Mouse (Mus musculus) right cerebral cortex, postnatal 36 days (tissue): ENCODE data around the gene 4930412O13Rik.

Experiments
- DNase-seq, 2 experiments: peaks; one replicate each; pipeline ENCODE4 v3.0.0; 2022; ENCODE audit warnings: low spot score in 2 of 2, mixed read lengths in 1 of 2

The 4930412O13Rik gene

DNA sequence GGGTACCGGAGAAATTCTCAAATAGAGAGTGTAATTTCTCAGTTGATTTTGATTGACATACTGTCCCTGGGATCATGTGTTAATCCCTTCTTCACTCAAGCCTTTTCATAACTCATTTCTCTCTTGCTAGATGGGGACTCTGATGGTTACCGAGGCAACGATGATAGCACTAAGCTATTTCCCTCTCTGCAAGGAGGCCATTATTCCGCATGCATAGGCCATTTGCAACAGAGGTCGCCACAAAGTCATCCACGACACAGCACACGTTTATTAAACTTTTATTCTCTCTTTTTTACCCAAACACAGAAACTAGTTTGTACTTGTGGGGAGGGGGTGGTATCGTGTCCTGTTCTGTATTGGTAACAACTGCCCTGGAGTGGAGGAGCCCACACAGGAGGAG is 16.8 kb downstream of the 4930412O13Rik start:
- no peak for DNase-seq

DNA sequence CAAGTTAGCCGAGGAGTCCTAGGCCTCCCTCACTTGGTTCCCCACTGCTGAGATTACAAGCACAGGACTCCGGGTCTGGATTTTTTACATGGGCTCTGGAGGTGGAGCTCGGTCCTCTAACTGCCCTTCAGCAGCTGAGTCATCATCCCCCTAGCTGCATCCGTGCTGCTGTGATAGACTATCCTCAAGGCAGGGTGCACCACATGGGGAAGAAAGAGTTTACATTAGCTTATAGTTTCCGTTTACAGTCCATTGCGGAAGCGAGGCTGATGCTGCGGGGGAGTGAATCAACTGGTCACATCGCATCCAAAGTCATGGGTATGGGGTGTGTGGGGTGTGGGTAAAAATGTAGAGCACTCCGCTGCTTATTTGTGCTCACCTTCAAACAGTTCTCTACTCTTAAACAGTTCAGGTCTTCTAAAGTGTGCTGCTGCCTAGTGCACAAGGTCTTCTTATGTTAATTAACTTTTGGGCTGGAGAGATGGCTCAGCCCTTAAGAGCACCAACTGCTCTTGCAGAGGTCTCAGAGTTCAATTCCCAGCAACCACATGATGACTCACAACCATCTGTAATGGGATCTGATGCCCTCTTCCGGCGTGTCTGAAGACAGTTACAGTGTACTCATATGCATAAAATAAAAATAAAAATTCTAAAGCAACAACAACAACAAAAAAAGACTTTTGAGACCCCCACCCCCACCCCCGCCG is 23.0 kb downstream of the 4930412O13Rik start:
- DNase-seq: no peak

DNA sequence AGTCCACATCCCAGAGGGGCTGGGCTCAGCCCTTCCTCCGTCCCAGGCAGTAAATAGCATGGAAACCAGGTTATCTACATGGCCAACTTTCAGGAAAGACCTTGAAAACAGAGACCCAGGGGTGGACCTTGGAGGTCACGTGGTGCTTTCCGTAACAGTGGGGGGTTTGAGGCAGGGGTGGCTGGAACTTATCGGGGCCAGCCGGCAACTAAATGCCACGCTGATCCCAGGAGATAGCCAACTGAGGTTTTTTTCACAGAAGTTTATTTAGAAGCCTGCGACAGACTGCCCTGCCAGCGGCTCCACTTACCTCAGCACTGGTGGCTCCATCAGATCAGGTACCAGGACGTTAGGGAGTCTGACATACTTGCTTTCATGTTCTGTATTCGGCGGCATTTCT is 24.9 kb downstream of the 4930412O13Rik start:
- no peak for DNase-seq

DNA sequence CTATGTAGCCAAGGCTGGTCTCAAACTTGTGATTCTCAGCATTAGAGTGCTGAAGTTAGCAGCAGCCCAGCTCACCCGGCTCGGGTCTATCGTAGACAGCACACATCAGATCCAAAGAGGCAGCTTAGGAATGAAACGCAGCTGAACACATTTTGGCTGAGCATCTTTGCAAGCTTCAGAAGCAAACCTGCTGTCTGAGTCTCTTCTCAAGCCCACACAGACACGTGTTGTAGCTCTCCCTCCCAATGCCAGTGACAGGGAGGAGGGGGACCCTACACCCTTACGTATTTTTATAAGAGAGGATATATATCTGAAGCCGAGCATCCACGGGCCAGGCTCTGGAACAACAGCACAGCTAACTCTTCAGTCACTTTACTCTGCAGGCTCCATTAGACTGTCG is 36.5 kb downstream of the 4930412O13Rik start:
- no peak for DNase-seq

DNA sequence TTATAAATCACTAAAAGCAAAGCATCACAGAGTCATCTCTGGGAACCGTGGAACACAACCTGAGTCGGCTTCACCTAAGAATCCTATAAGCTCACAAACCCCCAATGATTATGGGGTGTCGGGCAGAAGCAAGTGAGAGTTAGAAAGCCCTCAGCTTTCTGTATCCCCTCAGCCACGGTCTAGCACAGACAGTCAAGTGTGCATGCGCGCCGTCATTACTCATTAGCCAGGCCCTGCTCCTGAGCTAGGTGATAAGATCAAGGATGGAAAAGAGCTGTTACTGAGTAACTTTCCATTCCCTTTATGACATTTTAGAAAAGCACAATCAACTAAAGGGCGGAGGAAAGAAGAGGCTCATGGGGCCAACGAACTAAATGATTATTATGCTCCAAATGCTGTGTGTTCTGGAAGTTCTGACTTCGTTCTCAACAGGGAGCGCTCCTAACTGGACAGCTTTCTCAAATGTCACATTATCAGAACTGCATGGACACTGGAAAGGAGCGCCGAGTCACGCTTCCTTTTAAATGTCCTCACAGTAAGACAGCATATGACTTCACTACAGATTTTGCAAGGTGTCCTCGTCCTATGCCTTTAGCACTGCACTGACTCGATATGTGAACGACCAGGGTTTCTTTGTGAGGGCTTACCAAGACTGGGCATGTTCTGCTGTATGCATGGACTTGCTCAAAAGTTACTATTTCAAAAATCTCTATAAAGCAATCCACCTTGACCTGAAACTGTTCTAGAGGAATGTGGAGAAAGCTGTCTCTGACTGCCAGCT is 37.8 kb downstream of the 4930412O13Rik start:
- no peak for DNase-seq

DNA sequence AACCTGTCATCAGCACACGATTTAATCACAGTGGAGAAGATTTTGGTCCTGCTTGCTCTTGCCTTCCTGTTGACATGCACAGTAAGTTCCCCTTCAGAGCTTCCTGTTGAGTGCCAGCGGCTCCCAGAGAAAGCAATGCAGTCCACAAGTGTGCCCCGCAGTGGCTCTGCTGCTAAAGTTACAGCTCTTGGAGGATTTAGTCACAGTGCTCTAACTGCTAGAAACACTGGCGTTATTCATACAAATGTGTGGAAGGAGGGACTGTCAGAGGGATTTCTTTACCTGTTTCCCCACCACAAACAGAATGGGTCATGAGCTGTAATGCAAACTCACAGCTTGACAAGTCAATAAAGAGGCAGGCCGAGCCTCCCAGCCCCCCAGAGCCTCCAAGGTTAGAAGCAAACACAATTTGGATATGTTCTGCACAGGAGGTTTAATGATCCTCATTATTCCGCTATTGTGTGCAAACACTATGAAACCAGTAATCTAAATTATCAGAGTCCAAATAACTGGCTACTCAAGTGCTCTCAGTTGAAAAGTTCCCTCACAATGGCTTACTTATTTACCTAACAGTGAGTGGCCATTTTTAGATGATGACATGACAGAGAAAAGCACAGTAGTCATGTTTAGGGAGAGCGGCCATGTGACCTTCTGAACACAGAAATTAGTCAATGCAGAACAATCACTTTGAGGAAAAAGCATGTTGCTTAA is 45.3 kb downstream of the 4930412O13Rik start:
- DNase-seq: no peak

DNA sequence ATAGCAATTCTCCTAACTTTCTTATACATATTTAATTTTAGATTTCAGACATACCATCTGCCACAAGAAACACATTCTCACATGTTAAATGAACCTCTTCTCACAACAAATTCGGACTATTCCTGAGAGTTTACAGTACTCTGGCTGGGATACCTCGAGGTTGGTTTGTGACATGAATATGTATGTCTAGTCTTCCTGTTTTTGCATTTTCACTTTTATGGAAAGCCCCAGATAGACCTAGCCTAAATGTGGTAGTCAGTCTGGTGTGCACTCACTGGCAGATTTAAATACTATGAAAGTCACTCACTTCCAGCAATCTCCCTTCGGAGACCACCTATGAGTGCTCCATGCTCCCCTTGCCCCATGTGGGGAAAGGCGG is 45.8 kb downstream of the 4930412O13Rik start:
- no peak for DNase-seq
